Mouse (Mus musculus) ovary, postnatal 36 days (tissue): ENCODE measurements around the gene Tdrd3.

Experiments
- DNase-seq: peaks from one replicate; pipeline ENCODE4 v3.0.0; 2022; ENCODE audit warnings: low spot score, mixed read lengths

Tdrd3 gene

GRCm38 (mm10) chr14:87567034-87567461 lies 150.6 kb downstream of the Tdrd3 start:
- no peak for DNase-seq

GRCm38 (mm10) chr14:87567626-87568446 lies 151.4 kb downstream of the Tdrd3 start:
- peak; percentile 24 for DNase-seq

GRCm38 (mm10) chr14:87568447-87568908 lies 152.0 kb downstream of the Tdrd3 start:
- DNase-seq = peak; percentile 62

- DNase-seq = no peak
These were observed 153.0 kb downstream of the Tdrd3 start for GRCm38 (mm10) chr14:87569471-87569870.

GRCm38 (mm10) chr14:87572453-87572852 lies 156.0 kb downstream of the Tdrd3 start:
- DNase-seq = no peak

GRCm38 (mm10) chr14:87582610-87583009 lies 166.2 kb downstream of the Tdrd3 start:
- no peak for DNase-seq
